Mouse (Mus musculus) G1E (cell line): Measurements from ENCODE around the gene Pkm.

Experiments
- CTCF ChIP-seq: IDR thresholded peaks from 2 replicates; pipeline ENCODE4 v1.5.1; 2012; ENCODE audit warnings: low read depth, low read length, inconsistent platforms, mixed read lengths
- GATA2 ChIP-seq: IDR thresholded peaks from 2 replicates; pipeline ENCODE4 v1.6.1; 2012; ENCODE audit warnings: low read depth, low read length, inconsistent platforms, borderline replicate concordance
- TAL1 ChIP-seq: conservative IDR thresholded peaks from 2 replicates; pipeline ENCODE4 v1.6.1; 2012; ENCODE audit warnings: low read depth, low read length, inconsistent platforms, mixed read lengths

- TF ChIP-seq CTCF: no peak
- TF ChIP-seq TAL1: no peak
- TF ChIP-seq GATA2: no peak
Measured at GRCm38 (mm10) chr9:59709225-59709624, 53.1 kb downstream of the Pkm start.
